Mouse (Mus musculus) liver, embryonic 13.5 days (tissue): Measurements from ENCODE around the gene Inhba. TPM values are rescaled to one million over a fixed set of nuclear protein-coding genes. Genes with fewer than 3 reads are reported as not detected.

Source experiments
- ATAC-seq: fragments of 200-750 bp; cut with Nextera tagmentation; 2 replicates; pipeline ENCODE4 v1.8.0; 2017; ENCODE audit warnings: low read depth, mild to moderate bottlenecking, moderate number of reproducible peaks, moderate library complexity
- DNase-seq: peaks from one replicate; pipeline ENCODE4 v3.0.0; 2022
- H3K27ac ChIP-seq: fragments of 300-500 bp; sonication (generic); 2 replicates; pipeline ENCODE4 v1.5.1; 2015; ENCODE audit warnings: moderate library complexity, mild to moderate bottlenecking, inconsistent platforms
- H3K27me3 ChIP-seq: fragments of 300-500 bp; sonication (generic); 2 replicates; pipeline ENCODE4 v1.6.1; 2015; ENCODE audit warnings: mild to moderate bottlenecking, inconsistent platforms
- H3K36me3 ChIP-seq: fragments of 300-500 bp; sonication (generic); 2 replicates; pipeline ENCODE4 v1.6.1; 2015; ENCODE audit warnings: mild to moderate bottlenecking, inconsistent platforms
- H3K4me1 ChIP-seq: fragments of 300-500 bp; sonication (generic); replicated peaks from 2 replicates; pipeline ENCODE4 v1.6.1; 2015; ENCODE audit warnings: inconsistent platforms
- H3K4me2 ChIP-seq: fragments of 300-500 bp; sonication (generic); 2 replicates; pipeline ENCODE4 v1.6.1; 2015; ENCODE audit warnings: inconsistent platforms, mild to moderate bottlenecking, moderate library complexity
- H3K4me3 ChIP-seq: fragments of 300-500 bp; sonication (generic); replicated peaks from 2 replicates; pipeline ENCODE4 v1.5.1; 2015; ENCODE audit warnings: mild to moderate bottlenecking, inconsistent platforms
- H3K9ac ChIP-seq: fragments of 300-500 bp; sonication (generic); 2 replicates; pipeline ENCODE4 v1.6.1; 2015; ENCODE audit warnings: mild to moderate bottlenecking, inconsistent platforms
- H3K9me3 ChIP-seq: fragments of 300-500 bp; sonication (generic); replicated peaks from 2 replicates; pipeline ENCODE4 v1.6.1; 2016; ENCODE audit warnings: inconsistent platforms
- WGBS: fragments of 180-500 bp; shearing (Covaris S2); methylation state at CpG from one replicate; pipeline ENCODE4 v1.1.7; 2015; ENCODE audit not compliant: insufficient replicate concordance; 5-methylcytosine and 5-hydroxymethylcytosine counted together
- polyA plus RNA-seq: library from polyadenylated mRNA; unstranded; fragments of >200 nt; fragmentation: Nextera tagmentation; extraction: Ambion mirVana; gene quantifications from 2 replicates; pipeline ENCODE4 v1.2.1, GENCODE M21; 2015

Gene Inhba
- polyA plus RNA-seq, result 0.97 and 1.1 TPM in 2 replicates

- Histone ChIP-seq H3K4me1 (0 out of 2 replicates have a peak, but pooled peaks cover 3% of the 10 kb centered on the region), H3K4me2 (peak within 1 kb of the TSS; percentile 63), H3K27me3 (peaks cover 41% of the 10 kb centered on the region), H3K9ac (peak within 1 kb of the TSS; percentile 36), H3K36me3 (no peaks in the 10 kb centered on the region), H3K4me3 (peak within 1 kb of the TSS; percentile 48), H3K27ac (no peak within 1 kb of the TSS), H3K9me3 (no peaks in the 10 kb centered on the region)
- DNase-seq (no peak), ATAC-seq (0 out of 2 replicates have a peak, but pooled peaks have one; percentile 45)
- 8% methylated on average over 31 of the region's 31 CpGs for WGBS
These were observed at the start of gene Inhba for GRCm38 (mm10) chr13:16011372-16012242. Gene Inhba (plus strand): TSS chr13:16011851.

DNA sequence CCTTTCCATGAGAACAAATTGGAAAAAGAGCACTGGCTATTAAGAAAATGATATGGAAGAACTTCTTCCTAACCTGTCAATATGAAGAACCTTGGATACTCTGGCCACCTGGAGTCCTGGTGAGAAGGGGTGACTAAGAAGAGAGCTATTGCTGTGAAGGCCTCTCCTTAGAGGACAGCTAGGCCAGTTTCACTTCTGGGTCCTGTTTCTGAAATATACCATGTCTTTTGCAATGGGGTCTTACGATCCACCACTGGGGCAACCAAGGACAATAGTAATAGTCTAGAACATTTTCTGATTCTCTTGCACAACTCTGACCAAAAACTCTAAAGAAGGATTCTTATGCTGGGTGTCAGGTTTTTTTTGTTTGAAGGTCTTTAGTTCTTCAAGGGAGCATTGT is 35.1 kb upstream of the Inhba start:
- H3K4me3 ChIP-seq, result no peak overlapping the region
- no peak overlapping the region for H3K9ac ChIP-seq
- no peak for ATAC-seq
- no peaks in the 10 kb centered on the region for H3K9me3 ChIP-seq
- H3K27ac ChIP-seq, result no peak overlapping the region
- H3K4me1 ChIP-seq, result no peaks in the 10 kb centered on the region
- no peaks in the 10 kb centered on the region for H3K27me3 ChIP-seq
- H3K36me3 ChIP-seq, result no peaks in the 10 kb centered on the region
- WGBS, result 68% methylated on average over 1 of the region's 1 CpGs
- DNase-seq, result no peak
- no peak overlapping the region for H3K4me2 ChIP-seq

GRCm38 (mm10) chr13:15979551-15979950 is 32.1 kb upstream of the Inhba start:
- no peak overlapping the region for H3K4me3 ChIP-seq
- 51% methylated on average over 3 of the region's 3 CpGs for WGBS
- H3K27me3 ChIP-seq, result no peaks in the 10 kb centered on the region
- H3K4me1 ChIP-seq, result no peaks in the 10 kb centered on the region
- no peaks in the 10 kb centered on the region for H3K36me3 ChIP-seq
- DNase-seq, result no peak
- no peak overlapping the region for H3K27ac ChIP-seq
- no peak overlapping the region for H3K4me2 ChIP-seq
- no peak overlapping the region for H3K9ac ChIP-seq
- ATAC-seq, result no peak
- H3K9me3 ChIP-seq, result no peaks in the 10 kb centered on the region

DNA sequence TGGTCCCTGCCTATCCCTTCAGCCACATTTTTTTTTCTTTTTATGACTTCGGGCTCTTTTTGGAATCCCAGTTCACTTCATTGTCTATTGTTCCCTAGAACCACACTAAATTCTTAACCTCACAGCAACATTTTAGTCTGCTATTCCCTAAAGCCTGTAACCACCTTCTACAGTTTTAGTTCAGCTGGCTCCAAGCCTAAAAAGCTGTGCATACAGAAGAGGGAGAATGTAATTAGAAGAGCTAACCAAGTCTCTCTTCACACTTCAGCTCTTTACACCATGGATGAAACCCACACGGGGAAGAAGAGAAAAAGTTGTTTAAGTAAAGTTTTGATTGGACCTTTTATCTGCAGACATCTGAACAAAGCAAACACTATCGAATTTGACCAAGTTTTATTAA is 29.6 kb upstream of the Inhba start:
- DNase-seq (no peak), ATAC-seq (no peak)
- no peak overlapping the region for H3K9ac ChIP-seq
- no peaks in the 10 kb centered on the region for H3K4me1 ChIP-seq
- no peak overlapping the region for H3K27ac ChIP-seq
- no peaks in the 10 kb centered on the region for H3K9me3 ChIP-seq
- no peaks in the 10 kb centered on the region for H3K27me3 ChIP-seq
- H3K4me2 ChIP-seq, result no peak overlapping the region
- no peak overlapping the region for H3K4me3 ChIP-seq
- 51% methylated on average over 3 of the region's 3 CpGs for WGBS
- no peaks in the 10 kb centered on the region for H3K36me3 ChIP-seq

- Histone ChIP-seq H3K36me3 (no peaks in the 10 kb centered on the region), H3K9me3 (no peaks in the 10 kb centered on the region), H3K27ac (no peak overlapping the region), H3K4me1 (no peaks in the 10 kb centered on the region), H3K27me3 (no peaks in the 10 kb centered on the region), H3K9ac (no peak overlapping the region), H3K4me2 (no peak overlapping the region), H3K4me3 (no peak overlapping the region)
- no peak for DNase-seq
- 45% methylated on average over 2 of the region's 2 CpGs for WGBS
- no peak for ATAC-seq
These were observed 25.9 kb upstream of the Inhba start for GRCm38 (mm10) chr13:15985761-15986160.

DNA sequence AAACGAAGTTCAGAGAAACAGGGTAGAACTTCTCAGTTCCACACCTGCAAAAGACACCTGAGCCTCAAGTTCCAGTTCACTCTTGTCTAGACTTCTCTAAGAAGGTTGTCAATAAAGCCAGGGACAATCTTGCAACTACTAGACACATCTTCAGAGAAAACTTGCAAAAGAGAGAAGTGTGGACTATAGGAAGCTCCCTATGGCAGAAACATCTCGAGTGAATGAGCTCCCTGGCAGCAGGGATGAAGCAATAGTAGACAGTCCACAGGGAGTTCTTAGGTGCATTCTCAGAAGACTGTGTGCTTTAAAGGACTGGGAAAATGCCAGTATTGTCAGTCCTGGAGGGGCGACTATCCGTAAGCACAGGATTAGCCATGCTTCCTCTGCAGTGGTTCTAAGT is 25.5 kb upstream of the Inhba start:
- no peaks in the 10 kb centered on the region for H3K36me3 ChIP-seq
- H3K9ac ChIP-seq, result no peak overlapping the region
- H3K4me1 ChIP-seq, result no peaks in the 10 kb centered on the region
- 53% methylated on average over 4 of the region's 4 CpGs for WGBS
- H3K27me3 ChIP-seq, result no peaks in the 10 kb centered on the region
- no peak overlapping the region for H3K4me3 ChIP-seq
- no peaks in the 10 kb centered on the region for H3K9me3 ChIP-seq
- no peak overlapping the region for H3K4me2 ChIP-seq
- H3K27ac ChIP-seq, result no peak overlapping the region
- ATAC-seq (no peak), DNase-seq (no peak)

GRCm38 (mm10) chr13:15995314-15995713 is 16.3 kb upstream of the Inhba start:
- Histone ChIP-seq H3K36me3 (no peaks in the 10 kb centered on the region), H3K27me3 (no peaks in the 10 kb centered on the region), H3K27ac (no peak overlapping the region), H3K4me2 (no peak overlapping the region), H3K4me1 (no peaks in the 10 kb centered on the region), H3K9ac (no peak overlapping the region), H3K9me3 (no peaks in the 10 kb centered on the region), H3K4me3 (no peak overlapping the region)
- no peak for DNase-seq
- WGBS, result 48% methylated on average over 2 of the region's 2 CpGs
- ATAC-seq, result no peak

DNA sequence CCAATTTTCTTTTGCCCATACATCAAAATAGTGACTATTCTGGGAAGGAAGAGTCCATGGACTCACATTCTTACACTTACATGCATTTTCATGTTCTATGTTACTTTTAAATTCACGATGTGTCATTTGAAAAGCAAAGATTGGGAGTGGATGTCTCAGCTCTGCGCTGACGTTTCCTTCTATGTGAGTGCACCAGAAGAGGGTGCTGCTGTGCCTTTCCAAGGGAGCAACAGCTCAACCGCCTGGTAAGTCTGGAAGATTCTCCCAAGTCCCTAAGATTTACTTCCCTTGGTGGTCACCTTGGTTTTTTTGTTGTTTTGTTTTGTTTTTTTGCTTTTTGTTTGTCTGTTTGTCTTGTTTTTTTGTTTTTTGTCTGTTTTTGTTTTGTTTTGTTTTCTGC is 6.1 kb upstream of the Inhba start:
- H3K27me3 ChIP-seq, result 0 out of 2 replicates have a peak, but pooled peaks cover under 1% of the 10 kb centered on the region
- no peaks in the 10 kb centered on the region for H3K4me1 ChIP-seq
- H3K36me3 ChIP-seq, result no peaks in the 10 kb centered on the region
- no peak overlapping the region for H3K27ac ChIP-seq
- H3K4me2 ChIP-seq, result no peak overlapping the region
- 12% methylated on average over 4 of the region's 4 CpGs for WGBS
- H3K9ac ChIP-seq, result no peak overlapping the region
- no peak overlapping the region for H3K4me3 ChIP-seq
- no peaks in the 10 kb centered on the region for H3K9me3 ChIP-seq
- no peak for DNase-seq
- ATAC-seq, result no peak

GRCm38 (mm10) chr13:16007748-16008147 is 3.9 kb upstream of the Inhba start:
- Histone ChIP-seq H3K36me3 (no peaks in the 10 kb centered on the region), H3K4me2 (no peak overlapping the region), H3K9me3 (no peaks in the 10 kb centered on the region), H3K4me3 (no peak overlapping the region), H3K27me3 (peaks cover 20% of the 10 kb centered on the region), H3K27ac (no peak overlapping the region), H3K4me1 (0 out of 2 replicates have a peak, but pooled peaks cover 3% of the 10 kb centered on the region), H3K9ac (no peak overlapping the region)
- DNase-seq (no peak), ATAC-seq (no peak)
- 58% methylated on average over 4 of the region's 4 CpGs for WGBS

GRCm38 (mm10) chr13:16008348-16008747 is 3.3 kb upstream of the Inhba start:
- DNase-seq (no peak), ATAC-seq (peak; percentile 71)
- Histone ChIP-seq H3K27ac (peak overlapping the region; percentile 13; the same call in 1 of the 2 replicates), H3K4me3 (no peak overlapping the region), H3K9ac (no peak overlapping the region), H3K9me3 (no peaks in the 10 kb centered on the region), H3K27me3 (peaks cover 26% of the 10 kb centered on the region), H3K4me1 (0 out of 2 replicates have a peak, but pooled peaks cover 3% of the 10 kb centered on the region), H3K36me3 (no peaks in the 10 kb centered on the region), H3K4me2 (no peak overlapping the region)
- 48% methylated on average over 1 of the region's 1 CpGs for WGBS

DNA sequence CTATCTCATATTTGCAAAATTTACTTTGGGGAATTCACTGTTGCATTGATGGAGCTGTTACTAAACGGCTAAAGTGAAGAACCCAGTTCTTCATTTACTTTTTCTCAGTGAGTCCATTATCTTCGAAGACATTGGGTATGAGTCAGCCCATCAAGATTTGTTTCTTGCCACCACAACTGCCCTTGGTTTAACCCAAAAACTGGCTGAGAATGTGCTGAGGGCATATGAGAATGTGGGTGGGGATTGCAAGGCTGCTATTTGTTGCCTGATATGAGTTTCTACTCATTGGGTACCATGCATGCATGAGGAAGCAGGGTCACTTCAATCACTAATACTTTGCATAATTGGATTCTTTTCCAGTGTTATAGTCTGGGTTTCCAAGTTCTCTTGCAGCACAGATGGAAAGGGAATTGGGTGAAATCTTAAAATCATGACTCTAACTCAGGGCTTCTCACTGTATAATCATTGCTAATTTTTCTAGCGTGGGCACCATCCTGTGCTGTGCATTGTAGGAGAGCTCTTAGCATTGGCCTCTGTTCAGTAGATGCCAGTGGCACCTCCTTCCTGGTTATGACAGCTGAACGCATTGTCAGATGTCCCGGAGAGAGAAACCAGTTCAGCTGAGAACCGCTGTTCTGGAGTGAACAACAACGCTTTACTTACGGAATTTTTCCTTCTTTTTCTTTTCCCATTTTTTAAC is 1.7 kb upstream of the Inhba start:
- H3K27ac ChIP-seq, result no peak overlapping the region
- 0 out of 2 replicates have a peak, but pooled peaks cover 3% of the 10 kb centered on the region for H3K4me1 ChIP-seq
- H3K9me3 ChIP-seq, result no peaks in the 10 kb centered on the region
- H3K4me3 ChIP-seq, result no peak overlapping the region
- no peak overlapping the region for H3K9ac ChIP-seq
- DNase-seq (no peak), ATAC-seq (no peak)
- no peak overlapping the region for H3K4me2 ChIP-seq
- H3K27me3 ChIP-seq, result peaks cover 29% of the 10 kb centered on the region
- WGBS, result 72% methylated on average over 8 of the region's 8 CpGs
- no peaks in the 10 kb centered on the region for H3K36me3 ChIP-seq
